Mouse (Mus musculus) thymus, adult 2 months (tissue): ENCODE data around the gene Adora1. TPM values are rescaled to one million over a fixed set of nuclear protein-coding genes. Genes with fewer than 3 reads are reported as not detected.

Experiments
- DNase-seq: peaks from one replicate; pipeline ENCODE4 v3.0.0; 2021
- H3K27ac ChIP-seq: fragments of 200-500 bp; 2 replicates; pipeline ENCODE4 v1.5.1; 2012; ENCODE audit warnings: low read length, control low read depth; ENCODE audit not compliant: control insufficient read depth, insufficient read depth
- H3K27me3 ChIP-seq: fragments of 200-500 bp; 2 replicates; pipeline ENCODE4 v1.6.1; 2012; ENCODE audit warnings: mild to moderate bottlenecking, low read length, moderate library complexity, mixed read lengths; ENCODE audit not compliant: control insufficient read depth, insufficient read depth
- H3K36me3 ChIP-seq: fragments of 200-500 bp; 2 replicates; pipeline ENCODE4 v1.6.1; 2012; ENCODE audit warnings: mild to moderate bottlenecking, low read length, moderate library complexity; ENCODE audit not compliant: control insufficient read depth, insufficient read depth
- H3K4me1 ChIP-seq: fragments of 200-500 bp; replicated peaks from 2 replicates; pipeline ENCODE4 v1.6.1; 2012; ENCODE audit warnings: low read length; ENCODE audit not compliant: control insufficient read depth, insufficient read depth
- H3K4me3 ChIP-seq: fragments of 200-500 bp; 2 replicates; pipeline ENCODE4 v1.5.1; 2012; ENCODE audit warnings: mild to moderate bottlenecking, low read length, control low read depth, moderate library complexity; ENCODE audit not compliant: control insufficient read depth, insufficient read depth
- CTCF ChIP-seq: fragments of 200-500 bp; IDR thresholded peaks from 2 replicates; pipeline ENCODE4 v1.5.1; 2012; ENCODE audit warnings: mild to moderate bottlenecking, control low read depth, low read length, moderate library complexity, borderline replicate concordance; ENCODE audit not compliant: control insufficient read depth, poor library complexity, insufficient read depth; ENCODE audit errors: extremely low read depth
- POLR2A ChIP-seq: fragments of 200-500 bp; IDR thresholded peaks from 2 replicates; pipeline ENCODE4 v1.6.1; 2012; ENCODE audit warnings: mild to moderate bottlenecking, low read length, control low read depth, moderate library complexity; ENCODE audit not compliant: control insufficient read depth, poor library complexity, insufficient read depth; ENCODE audit errors: extremely low read depth
- WGBS: fragments of 180-500 bp; shearing (Covaris S2); methylation state at CpG from one replicate; pipeline ENCODE4 v1.1.7; 2018; 5-methylcytosine and 5-hydroxymethylcytosine counted together
- polyA plus RNA-seq: library from polyadenylated mRNA; depleted of rRNA; stranded (reverse); fragments of >200 nt; gene quantifications from 2 replicates; pipeline ENCODE4 v1.2.3, GENCODE M21; 2012

The Adora1 gene
- polyA plus RNA-seq, 1 experiment: 6.2 TPM

GRCm38 (mm10) chr1:134193674-134194197 lies 41.5 kb downstream of the Adora1 start:
- H3K27ac ChIP-seq: no peak overlapping the region
- 79% methylated on average over 7 of the region's 7 CpGs for WGBS
- no peaks in the 10 kb centered on the region for H3K36me3 ChIP-seq
- peaks cover 17% of the 10 kb centered on the region for H3K4me1 ChIP-seq
- DNase-seq: no peak
- no peaks in the 10 kb centered on the region for H3K27me3 ChIP-seq
- no peak overlapping the region for H3K4me3 ChIP-seq
- TF ChIP-seq POLR2A: no peak
- no peak for TF ChIP-seq CTCF

- H3K27ac ChIP-seq: no peak within 1 kb of the TSS
- 93% methylated on average over 1 of the region's 1 CpGs for WGBS
- DNase-seq: no peak
- no peaks in the 10 kb centered on the region for H3K27me3 ChIP-seq
- no peak within 1 kb of the TSS for H3K4me3 ChIP-seq
- TF ChIP-seq CTCF: no peak
- H3K4me1 ChIP-seq: peaks cover 17% of the 10 kb centered on the region
- no peaks in the 10 kb centered on the region for H3K36me3 ChIP-seq
Measured at GRCm38 (mm10) chr1:134193126-134193525, 42.1 kb downstream of the Adora1 start, which contains the start of gene Mybph. Mybph (plus strand) TSS chr1:134193448.

GRCm38 (mm10) chr1:134192024-134192423 lies 43.2 kb downstream of the Adora1 start:
- TF ChIP-seq CTCF (no peak), POLR2A (no peak)
- H3K36me3 ChIP-seq: no peaks in the 10 kb centered on the region
- 81% methylated on average over 4 of the region's 4 CpGs for WGBS
- H3K27me3 ChIP-seq: no peaks in the 10 kb centered on the region
- H3K4me1 ChIP-seq: peaks cover 17% of the 10 kb centered on the region
- DNase-seq: no peak
- no peak overlapping the region for H3K4me3 ChIP-seq
- no peak overlapping the region for H3K27ac ChIP-seq

- DNase-seq: no peak
- Histone ChIP-seq H3K4me3 (no peak overlapping the region), H3K4me1 (peaks cover 16% of the 10 kb centered on the region), H3K27me3 (no peaks in the 10 kb centered on the region), H3K36me3 (no peaks in the 10 kb centered on the region), H3K27ac (no peak overlapping the region)
- TF ChIP-seq POLR2A (no peak), CTCF (no peak)
- 97% methylated on average over 5 of the region's 5 CpGs for WGBS
Measured at GRCm38 (mm10) chr1:134191192-134191591, 44.0 kb downstream of the Adora1 start.

- WGBS: 21% methylated on average over 12 of the region's 12 CpGs
- TF ChIP-seq CTCF (no peak), POLR2A (no peak)
- Histone ChIP-seq H3K36me3 (no peaks in the 10 kb centered on the region), H3K27ac (no peak overlapping the region), H3K4me3 (no peak overlapping the region), H3K4me1 (peaks cover 6% of the 10 kb centered on the region; the same call in 1 of the 2 replicates), H3K27me3 (no peaks in the 10 kb centered on the region)
- peak; percentile 23 for DNase-seq
Measured at GRCm38 (mm10) chr1:134188989-134189729, 46.1 kb downstream of the Adora1 start.

- Histone ChIP-seq H3K27me3 (no peaks in the 10 kb centered on the region), H3K27ac (no peak overlapping the region), H3K4me3 (no peak overlapping the region), H3K36me3 (no peaks in the 10 kb centered on the region), H3K4me1 (peaks cover 6% of the 10 kb centered on the region; the same call in 1 of the 2 replicates)
- WGBS: 95% methylated on average over 5 of the region's 5 CpGs
- DNase-seq: no peak
- TF ChIP-seq CTCF: no peak
- no peak for TF ChIP-seq POLR2A
Measured at GRCm38 (mm10) chr1:134188217-134188616, 47.0 kb downstream of the Adora1 start.

GRCm38 (mm10) chr1:134184089-134184488 lies 51.1 kb downstream of the Adora1 start:
- WGBS: 62% methylated on average over 4 of the region's 4 CpGs
- no peak for TF ChIP-seq POLR2A
- TF ChIP-seq CTCF: no peak
- no peak overlapping the region for H3K27ac ChIP-seq

More at GRCm38 (mm10) chr1:134184089-134184488, 51.1 kb downstream of the Adora1 start:
- Histone ChIP-seq H3K27me3 (no peaks in the 10 kb centered on the region), H3K36me3 (no peaks in the 10 kb centered on the region), H3K4me1 (peaks cover 2% of the 10 kb centered on the region; the same call in 1 of the 2 replicates), H3K4me3 (no peak overlapping the region)
- DNase-seq: no peak
